Mouse (Mus musculus): Measurements from ENCODE around the gene Pdzph1. TPM values are rescaled to one million over a fixed set of nuclear protein-coding genes. Genes with fewer than 3 reads are reported as not detected.

Pdzph1 gene
- total and polyA plus RNA-seq, 3 experiments: not detected

GRCm38 (mm10) chr17:59018666-59019065 is 27.5 kb upstream of the Pdzph1 start:
- no peaks in the 10 kb centered on the region for H3K79me2 ChIP-seq (replicated peaks; ENCODE audit: control insufficient read depth, insufficient read depth, low read length)
- TF ChIP-seq CTCF (IDR thresholded peaks at IDR 0.05): no peak
- WGBS: 89% methylated on average over 4 of the region's 4 CpGs
- no peaks in the 10 kb centered on the region for H3K36me3 ChIP-seq (ENCODE audit: control insufficient read depth, insufficient read depth, low read length)
- H3K4me1 ChIP-seq (ENCODE audit: control insufficient read depth, insufficient read depth, low read length): no peaks in the 10 kb centered on the region
- H3K4me3 ChIP-seq: no peak overlapping the region
- no peaks in the 10 kb centered on the region for H3K27me3 ChIP-seq (ENCODE audit: control insufficient read depth, insufficient read depth, low read length)
- no peak for DNase-seq
- intact Hi-C loops (cut with DNase I): no loop called here
- no peak overlapping the region for H3K9ac ChIP-seq (ENCODE audit: low read depth, low read length)
- H3K27ac ChIP-seq: no peak overlapping the region

GRCm38 (mm10) chr17:59013091-59013459 is 21.9 kb upstream of the Pdzph1 start, which contains the start of gene Nudt12:
Gene Nudt12, minus strand, starts transcription at chr17:59013372.
- Histone ChIP-seq H3K4me3 (peak within 1 kb of the TSS; percentile 78), H3K27ac (peak within 1 kb of the TSS; percentile 89), H3K36me3 (ENCODE audit: control insufficient read depth, insufficient read depth, low read length) (peaks cover 2% of the 10 kb centered on the region; the same call in 1 of the 2 replicates), H3K79me2 (replicated peaks; ENCODE audit: control insufficient read depth, insufficient read depth, low read length) (no peaks in the 10 kb centered on the region), H3K27me3 (ENCODE audit: control insufficient read depth, insufficient read depth, low read length) (no peaks in the 10 kb centered on the region), H3K9ac (ENCODE audit: low read depth, low read length) (peak within 1 kb of the TSS; percentile 95), H3K4me1 (ENCODE audit: control insufficient read depth, insufficient read depth, low read length) (peaks cover 1% of the 10 kb centered on the region; the same call in 1 of the 2 replicates)
- WGBS: under 1% methylated on average over 22 of the region's 22 CpGs
- peak; percentile 65 for TF ChIP-seq POLR2A (IDR thresholded peaks at IDR 0.05; ENCODE audit: insufficient read depth, low read depth, low read length)
- peak; percentile 48 for TF ChIP-seq CTCF (IDR thresholded peaks at IDR 0.05)
- no peak for TF ChIP-seq EP300 (IDR thresholded peaks at IDR 0.05; ENCODE audit: insufficient read depth, low read depth, low read length)
- DNase-seq: peak; percentile 71 to 75
- intact Hi-C loops (cut with DNase I): no loop called here

GRCm38 (mm10) chr17:59012421-59013090 is 21.4 kb upstream of the Pdzph1 start:
- Histone ChIP-seq H3K9ac (ENCODE audit: low read depth, low read length) (peak overlapping the region; percentile 95), H3K27me3 (ENCODE audit: control insufficient read depth, insufficient read depth, low read length) (no peaks in the 10 kb centered on the region), H3K79me2 (replicated peaks; ENCODE audit: control insufficient read depth, insufficient read depth, low read length) (no peaks in the 10 kb centered on the region), H3K4me3 (peak overlapping the region; percentile 78), H3K36me3 (ENCODE audit: control insufficient read depth, insufficient read depth, low read length) (peaks cover 2% of the 10 kb centered on the region; the same call in 1 of the 2 replicates), H3K4me1 (ENCODE audit: control insufficient read depth, insufficient read depth, low read length) (peaks cover 1% of the 10 kb centered on the region; the same call in 1 of the 2 replicates), H3K27ac (peak overlapping the region; percentile 89)
- intact Hi-C loops (cut with DNase I): no loop called here
- 8% methylated on average over 15 of the region's 15 CpGs for WGBS
- DNase-seq: peak in 1 of 2 experiments; percentile 5
- TF ChIP-seq EP300 (IDR thresholded peaks at IDR 0.05; ENCODE audit: insufficient read depth, low read depth, low read length) (no peak), POLR2A (IDR thresholded peaks at IDR 0.05; ENCODE audit: insufficient read depth, low read depth, low read length) (no peak), CTCF (IDR thresholded peaks at IDR 0.05) (no peak)

GRCm38 (mm10) chr17:59011546-59012307 is 20.6 kb upstream of the Pdzph1 start:
- Histone ChIP-seq H3K4me3 (peak overlapping the region; percentile 78), H3K79me2 (replicated peaks; ENCODE audit: control insufficient read depth, insufficient read depth, low read length) (no peaks in the 10 kb centered on the region), H3K4me1 (ENCODE audit: control insufficient read depth, insufficient read depth, low read length) (peaks cover 1% of the 10 kb centered on the region; the same call in 1 of the 2 replicates), H3K36me3 (ENCODE audit: control insufficient read depth, insufficient read depth, low read length) (peaks cover 2% of the 10 kb centered on the region; the same call in 1 of the 2 replicates), H3K27me3 (ENCODE audit: control insufficient read depth, insufficient read depth, low read length) (no peaks in the 10 kb centered on the region), H3K9ac (ENCODE audit: low read depth, low read length) (no peak overlapping the region), H3K27ac (peak overlapping the region; percentile 89; the same call in 1 of the 2 replicates)
- intact Hi-C loops (cut with DNase I): no loop called here
- no peak for DNase-seq
- TF ChIP-seq CTCF (IDR thresholded peaks at IDR 0.05): no peak
- no peak for TF ChIP-seq POLR2A (IDR thresholded peaks at IDR 0.05; ENCODE audit: insufficient read depth, low read depth, low read length)
- no peak for TF ChIP-seq EP300 (IDR thresholded peaks at IDR 0.05; ENCODE audit: insufficient read depth, low read depth, low read length)
- WGBS: 50% methylated on average over 13 of the region's 13 CpGs

GRCm38 (mm10) chr17:58973237-58973636 is 17.9 kb downstream of the Pdzph1 start:
- no peaks in the 10 kb centered on the region for H3K79me2 ChIP-seq (replicated peaks; ENCODE audit: control insufficient read depth, insufficient read depth, low read length)
- no peak overlapping the region for H3K27ac ChIP-seq
- WGBS: 58% methylated on average over 5 of the region's 5 CpGs
- no peak overlapping the region for H3K9ac ChIP-seq (ENCODE audit: low read depth, low read length)
- no peaks in the 10 kb centered on the region for H3K27me3 ChIP-seq (ENCODE audit: control insufficient read depth, insufficient read depth, low read length)
- intact Hi-C loops (cut with DNase I): no loop called here
- DNase-seq: no peak
- H3K4me1 ChIP-seq (ENCODE audit: control insufficient read depth, insufficient read depth, low read length): no peaks in the 10 kb centered on the region
- no peaks in the 10 kb centered on the region for H3K36me3 ChIP-seq (ENCODE audit: control insufficient read depth, insufficient read depth, low read length)
- no peak overlapping the region for H3K4me3 ChIP-seq
- no peak for TF ChIP-seq EP300 (IDR thresholded peaks at IDR 0.05; ENCODE audit: insufficient read depth, low read depth, low read length)
- TF ChIP-seq POLR2A (IDR thresholded peaks at IDR 0.05; ENCODE audit: insufficient read depth, low read depth, low read length): no peak
- TF ChIP-seq CTCF (IDR thresholded peaks at IDR 0.05): no peak

- Histone ChIP-seq H3K27me3 (ENCODE audit: control insufficient read depth, insufficient read depth, low read length) (no peaks in the 10 kb centered on the region), H3K36me3 (ENCODE audit: control insufficient read depth, insufficient read depth, low read length) (no peaks in the 10 kb centered on the region), H3K79me2 (replicated peaks; ENCODE audit: control insufficient read depth, insufficient read depth, low read length) (no peaks in the 10 kb centered on the region), H3K9ac (ENCODE audit: low read depth, low read length) (no peak overlapping the region), H3K4me3 (no peak overlapping the region), H3K4me1 (ENCODE audit: control insufficient read depth, insufficient read depth, low read length) (no peaks in the 10 kb centered on the region), H3K27ac (no peak overlapping the region)
- whole genome bisulfite sequencing: 18% methylated on average over 3 of the region's 3 CpGs
- no peak for DNase-seq
- TF ChIP-seq CTCF (IDR thresholded peaks at IDR 0.05): peak; percentile 40
- no peak for TF ChIP-seq POLR2A (IDR thresholded peaks at IDR 0.05; ENCODE audit: insufficient read depth, low read depth, low read length)
- intact Hi-C loops (cut with DNase I): no loop called here
These were observed 31.3 kb downstream of the Pdzph1 start for GRCm38 (mm10) chr17:58959905-58960304.

Measured in heart, adult 2 months (tissue).